Mouse (Mus musculus): ENCODE data around the gene Erich6b. TPM values are rescaled to one million over a fixed set of nuclear protein-coding genes. Genes with fewer than 3 reads are reported as not detected.

Erich6b gene
- total and polyA plus RNA-seq, 3 experiments: not detected

DNA sequence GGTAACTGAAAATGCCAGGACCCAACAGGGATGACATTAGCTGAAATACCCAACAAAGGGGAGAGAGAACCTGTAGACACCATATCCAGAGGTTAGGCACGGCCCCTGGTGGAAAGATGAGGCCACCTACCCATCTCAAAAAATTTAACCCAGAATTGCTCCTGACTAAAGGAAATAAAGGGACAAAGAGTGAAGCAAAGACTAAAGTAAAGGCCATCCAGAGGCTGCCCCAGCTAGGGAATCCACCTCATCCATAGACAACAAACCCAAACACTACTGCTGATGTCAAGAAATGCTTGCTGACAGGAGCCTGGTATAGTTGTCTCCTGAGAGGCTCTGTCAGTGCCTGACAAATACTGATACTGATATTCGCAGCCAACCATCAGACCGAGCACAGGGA, 69.7 kb downstream of the Erich6b start:
- Histone ChIP-seq H3K4me1 (ENCODE audit: insufficient read depth, low read depth, low read length) (no peaks in the 10 kb centered on the region), H3K9me3 (replicated peaks) (no peaks in the 10 kb centered on the region), H3K36me3 (replicated peaks) (peaks cover 93% of the 10 kb centered on the region), H3K27me3 (ENCODE audit: insufficient read depth, low read length) (no peaks in the 10 kb centered on the region), H3K4me3 (ENCODE audit: low read depth, low read length) (no peak overlapping the region)
- TF ChIP-seq CTCF (IDR thresholded peaks at IDR 0.05; ENCODE audit: low read depth, low read length): no peak
- no peak for TF ChIP-seq TAL1 (conservative IDR thresholded peaks at IDR 0.05; ENCODE audit: low read depth, low read length)
- no peak for TF ChIP-seq GATA2 (IDR thresholded peaks at IDR 0.05; ENCODE audit: borderline replicate concordance, low read depth, low read length)
- no peak for TF ChIP-seq POLR2AphosphoS5 (IDR thresholded peaks at IDR 0.05; ENCODE audit: insufficient replicate concordance, low read depth, low read length)
- no peak for TF ChIP-seq GATA1 (IDR thresholded peaks at IDR 0.05; ENCODE audit: borderline replicate concordance, low read length)
- ATAC-seq (ENCODE audit: extremely low read depth, insufficient number of reproducible peaks, low FRiP score, poor library complexity, severe bottlenecking) (no peak), DNase-seq (ENCODE audit: low spot score) (no peak)

DNA sequence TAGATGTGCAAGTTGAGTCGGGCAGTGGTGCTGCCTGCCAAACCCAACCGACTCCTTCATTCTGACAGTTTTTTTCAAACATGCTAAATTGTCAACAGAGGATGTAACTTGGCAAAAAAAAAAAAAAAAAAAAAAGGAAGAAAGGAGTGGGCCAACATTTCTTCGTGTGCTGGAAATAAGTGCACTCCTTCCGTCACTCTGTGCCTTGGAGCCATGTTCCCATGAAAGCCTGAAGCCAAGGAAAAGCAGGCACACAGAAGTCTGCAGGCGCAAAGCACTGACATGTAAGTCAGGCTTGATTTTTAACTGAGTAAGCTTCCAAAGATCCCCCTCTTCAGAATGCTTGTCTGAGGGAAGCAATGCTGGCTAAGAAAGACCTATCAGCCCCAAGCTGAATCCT, 70.6 kb downstream of the Erich6b start:
- Histone ChIP-seq H3K36me3 (replicated peaks) (peaks cover 94% of the 10 kb centered on the region), H3K4me3 (ENCODE audit: low read depth, low read length) (no peak overlapping the region), H3K9me3 (replicated peaks) (no peaks in the 10 kb centered on the region), H3K27me3 (ENCODE audit: insufficient read depth, low read length) (no peaks in the 10 kb centered on the region), H3K4me1 (ENCODE audit: insufficient read depth, low read depth, low read length) (no peaks in the 10 kb centered on the region)
- TF ChIP-seq CTCF (IDR thresholded peaks at IDR 0.05; ENCODE audit: low read depth, low read length) (no peak), TAL1 (conservative IDR thresholded peaks at IDR 0.05; ENCODE audit: low read depth, low read length) (no peak), GATA1 (IDR thresholded peaks at IDR 0.05; ENCODE audit: borderline replicate concordance, low read length) (no peak), GATA2 (IDR thresholded peaks at IDR 0.05; ENCODE audit: borderline replicate concordance, low read depth, low read length) (no peak)
- ATAC-seq (ENCODE audit: extremely low read depth, insufficient number of reproducible peaks, low FRiP score, poor library complexity, severe bottlenecking) (no peak), DNase-seq (ENCODE audit: low spot score) (no peak)

DNA sequence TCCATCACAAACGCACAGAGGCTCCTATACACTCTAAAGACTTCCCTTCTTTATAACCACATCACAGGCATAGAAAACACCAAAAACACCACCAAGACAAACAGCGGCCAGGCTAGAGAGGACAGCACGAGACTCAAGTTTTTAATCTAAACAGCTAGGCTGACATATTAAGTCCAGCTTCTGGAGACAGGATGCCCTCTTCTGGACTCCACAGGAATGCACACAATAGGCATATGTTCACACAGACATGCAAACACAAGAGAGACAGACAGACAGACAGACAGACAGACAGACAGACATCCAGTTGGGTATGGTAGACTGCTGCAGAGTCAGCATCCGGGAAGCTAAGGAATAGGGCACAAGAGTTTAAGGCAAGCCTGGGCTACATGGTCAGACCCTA, 71.6 kb downstream of the Erich6b start:
- ATAC-seq (ENCODE audit: extremely low read depth, insufficient number of reproducible peaks, low FRiP score, poor library complexity, severe bottlenecking): no peak

DNA sequence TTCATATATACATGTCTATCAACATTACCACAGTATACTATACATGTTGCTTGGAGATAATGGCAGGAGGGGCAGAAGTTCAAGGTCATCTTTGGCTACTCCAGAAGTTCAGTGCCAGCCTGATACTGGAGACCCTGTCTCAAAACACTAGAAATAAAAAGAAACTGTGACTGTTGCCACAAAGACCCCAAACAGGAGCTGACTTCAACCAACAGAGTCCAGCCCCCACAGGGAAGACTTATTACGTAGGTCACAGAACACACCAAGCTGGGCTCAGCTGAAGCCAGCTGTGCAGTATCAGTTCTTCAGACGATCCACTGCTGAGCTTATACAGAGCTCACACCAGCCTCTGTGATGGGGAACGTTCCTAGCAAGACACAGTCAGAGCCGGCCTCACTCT, 74.4 kb downstream of the Erich6b start:
- Histone ChIP-seq H3K27me3 (ENCODE audit: insufficient read depth, low read length) (no peaks in the 10 kb centered on the region), H3K4me3 (ENCODE audit: low read depth, low read length) (no peak overlapping the region), H3K9me3 (replicated peaks) (no peaks in the 10 kb centered on the region), H3K36me3 (replicated peaks) (peaks cover 94% of the 10 kb centered on the region), H3K4me1 (ENCODE audit: insufficient read depth, low read depth, low read length) (no peaks in the 10 kb centered on the region)
- no peak for TF ChIP-seq GATA2 (IDR thresholded peaks at IDR 0.05; ENCODE audit: borderline replicate concordance, low read depth, low read length)
- no peak for TF ChIP-seq POLR2AphosphoS5 (IDR thresholded peaks at IDR 0.05; ENCODE audit: insufficient replicate concordance, low read depth, low read length)
- no peak for TF ChIP-seq CTCF (IDR thresholded peaks at IDR 0.05; ENCODE audit: low read depth, low read length)
- no peak for TF ChIP-seq TAL1 (conservative IDR thresholded peaks at IDR 0.05; ENCODE audit: low read depth, low read length)
- TF ChIP-seq GATA1 (IDR thresholded peaks at IDR 0.05; ENCODE audit: borderline replicate concordance, low read length): no peak
- DNase-seq (ENCODE audit: low spot score) (no peak), ATAC-seq (ENCODE audit: extremely low read depth, insufficient number of reproducible peaks, low FRiP score, poor library complexity, severe bottlenecking) (no peak)

More for the DNA sequence above, 71.6 kb downstream of the Erich6b start:
- H3K36me3 ChIP-seq (replicated peaks): peaks cover 94% of the 10 kb centered on the region
- DNase-seq (ENCODE audit: low spot score): no peak
- H3K27me3 ChIP-seq (ENCODE audit: insufficient read depth, low read length): no peaks in the 10 kb centered on the region
- no peak overlapping the region for H3K4me3 ChIP-seq (ENCODE audit: low read depth, low read length)
- H3K9me3 ChIP-seq (replicated peaks): no peaks in the 10 kb centered on the region
- no peak for TF ChIP-seq TAL1 (conservative IDR thresholded peaks at IDR 0.05; ENCODE audit: low read depth, low read length)
- no peak for TF ChIP-seq GATA2 (IDR thresholded peaks at IDR 0.05; ENCODE audit: borderline replicate concordance, low read depth, low read length)
- no peak for TF ChIP-seq POLR2AphosphoS5 (IDR thresholded peaks at IDR 0.05; ENCODE audit: insufficient replicate concordance, low read depth, low read length)
- TF ChIP-seq GATA1 (IDR thresholded peaks at IDR 0.05; ENCODE audit: borderline replicate concordance, low read length): no peak
- TF ChIP-seq CTCF (IDR thresholded peaks at IDR 0.05; ENCODE audit: low read depth, low read length): no peak
- H3K4me1 ChIP-seq (ENCODE audit: insufficient read depth, low read depth, low read length): no peaks in the 10 kb centered on the region

Other genes with a start within 250 kb of the Erich6b start
- not detected in 2 replicates for gene Siah3, start 186.3 kb upstream of the Erich6b start, total RNA-seq (2014; fragmentation: Nextera tagmentation)
- gene Siah3, start 186.3 kb upstream of the Erich6b start, total RNA-seq (2017): 0.11 TPM in 1 of 2 replicates, not detected in the other
- not detected in 2 replicates for gene Siah3, start 186.3 kb upstream of the Erich6b start, polyA plus RNA-seq (2012)
- gene Spert, start 49.1 kb upstream of the Erich6b start, total RNA-seq (2014; fragmentation: Nextera tagmentation): not detected in 2 replicates
- 0.06 and 0.66 TPM in 2 replicates for gene Spert, start 49.1 kb upstream of the Erich6b start, total RNA-seq (2017)
- gene Spert, start 49.1 kb upstream of the Erich6b start, polyA plus RNA-seq (2012): not detected in 2 replicates
- gene Cog3, start 112.3 kb downstream of the Erich6b start, total RNA-seq (2014; fragmentation: Nextera tagmentation): 34.8 and 36.5 TPM in 2 replicates
- gene Cog3, start 112.3 kb downstream of the Erich6b start, total RNA-seq (2017): 34.1 and 34.8 TPM in 2 replicates
- gene Cog3, start 112.3 kb downstream of the Erich6b start, polyA plus RNA-seq (2012): 5.0 and 6.2 TPM in 2 replicates
- 33.9 and 40.4 TPM in 2 replicates for gene Slc25a30, start 144.8 kb downstream of the Erich6b start, total RNA-seq (2014; fragmentation: Nextera tagmentation)
- gene Slc25a30, start 144.8 kb downstream of the Erich6b start, total RNA-seq (2017): 20.3 and 20.5 TPM in 2 replicates
- 44.3 and 54.7 TPM in 2 replicates for gene Slc25a30, start 144.8 kb downstream of the Erich6b start, polyA plus RNA-seq (2012)
- 2,208 and 2,341 TPM in 2 replicates for gene Tpt1, start 202.8 kb downstream of the Erich6b start, total RNA-seq (2014; fragmentation: Nextera tagmentation)
- gene Tpt1, start 202.8 kb downstream of the Erich6b start, total RNA-seq (2017): 819 and 896 TPM in 2 replicates
- gene Tpt1, start 202.8 kb downstream of the Erich6b start, polyA plus RNA-seq (2012): 1,947 and 1,988 TPM in 2 replicates